Mouse (Mus musculus): Measurements from ENCODE around the gene Pik3r5.

Gene Pik3r5

GRCm38 (mm10) chr11:68446547-68446946, 14.6 kb downstream of the Pik3r5 start:
- peak; percentile 30 for DNase-seq (ENCODE audit: low read depth, low spot score)

GRCm38 (mm10) chr11:68447242-68447641, 15.3 kb downstream of the Pik3r5 start:
- peak; percentile 72 for DNase-seq (ENCODE audit: low read depth, low spot score)

GRCm38 (mm10) chr11:68448356-68448755, 16.4 kb downstream of the Pik3r5 start:
- DNase-seq (ENCODE audit: low read depth, low spot score), result peak; percentile 55

DNA sequence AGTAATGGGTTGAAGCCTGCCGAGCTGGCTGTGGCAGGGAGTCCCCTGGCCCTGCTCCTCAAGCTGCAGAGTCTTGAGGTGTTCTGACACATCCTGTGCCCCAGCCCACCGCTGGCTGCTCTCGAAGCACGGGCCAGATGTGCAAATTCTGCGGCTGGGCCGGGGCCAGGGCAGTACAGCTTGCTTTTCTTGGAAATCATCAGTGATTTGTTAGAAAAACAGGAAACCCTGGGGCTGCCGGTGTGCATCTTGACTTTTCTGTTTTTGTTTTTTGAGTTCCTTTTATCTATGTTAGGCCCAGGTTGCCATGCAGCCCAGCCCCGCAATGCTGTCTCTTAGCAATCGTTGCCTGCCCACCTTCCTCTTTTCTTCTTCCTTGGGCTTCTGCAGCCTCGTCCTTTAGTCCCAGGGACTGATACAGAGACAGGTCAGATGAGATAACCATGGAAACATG, 19.4 kb downstream of the Pik3r5 start:
- DNase-seq (ENCODE audit: low read depth, low spot score), result peak; percentile 92

DNA sequence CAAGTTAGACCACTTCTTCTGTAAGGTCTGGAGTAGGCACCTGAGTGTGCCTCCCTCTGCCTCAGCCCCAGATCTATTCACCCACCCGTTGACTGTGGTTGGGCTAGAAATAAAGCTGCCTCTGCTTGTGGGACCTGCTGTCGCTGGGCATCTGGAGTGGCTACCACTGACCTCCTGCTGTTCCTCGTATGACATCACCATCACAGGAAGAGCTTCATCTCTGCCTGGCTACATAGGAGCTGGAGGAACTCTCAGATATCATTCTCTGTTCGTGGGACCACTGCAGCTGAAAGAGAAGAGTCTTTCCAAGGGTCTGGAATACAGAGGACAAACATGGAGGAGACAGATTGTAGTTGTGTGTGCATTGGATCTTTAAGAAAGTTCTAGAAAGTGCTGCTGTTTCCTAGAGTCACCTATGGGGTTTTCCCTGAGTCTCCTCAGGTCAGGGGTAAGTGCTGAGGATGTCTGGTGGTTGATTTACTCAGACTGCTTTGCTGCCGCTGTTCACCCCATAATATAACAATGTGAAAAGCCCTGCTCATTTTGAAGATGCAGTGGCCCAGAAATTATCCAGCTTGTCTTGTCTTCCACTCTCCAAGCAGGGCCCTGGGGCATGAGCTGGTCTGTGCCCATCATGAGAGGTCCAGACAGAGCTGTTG, 20.0 kb downstream of the Pik3r5 start:
- peak; percentile 60 for DNase-seq (ENCODE audit: low read depth, low spot score)

DNA sequence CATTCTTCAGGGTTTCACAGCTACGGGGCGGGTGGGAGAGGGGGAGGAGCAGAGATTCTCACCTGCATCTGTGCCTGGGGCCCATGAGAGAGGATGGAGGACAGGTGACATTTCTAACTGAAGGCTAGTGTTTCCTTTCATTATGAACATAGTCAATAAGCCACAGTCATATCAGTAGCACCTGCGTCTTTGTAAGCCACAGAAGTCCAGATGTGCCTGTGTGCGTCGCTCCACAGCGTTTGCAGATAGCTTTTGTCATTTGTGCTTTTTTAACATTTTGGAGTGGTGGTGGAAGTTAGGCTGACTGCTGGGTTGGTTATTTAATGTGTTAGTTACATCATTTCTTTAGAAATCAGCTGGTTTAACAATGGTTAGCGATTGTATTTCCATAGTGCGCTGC, 20.8 kb downstream of the Pik3r5 start:
- DNase-seq (ENCODE audit: low read depth, low spot score), result peak; percentile 74

DNA sequence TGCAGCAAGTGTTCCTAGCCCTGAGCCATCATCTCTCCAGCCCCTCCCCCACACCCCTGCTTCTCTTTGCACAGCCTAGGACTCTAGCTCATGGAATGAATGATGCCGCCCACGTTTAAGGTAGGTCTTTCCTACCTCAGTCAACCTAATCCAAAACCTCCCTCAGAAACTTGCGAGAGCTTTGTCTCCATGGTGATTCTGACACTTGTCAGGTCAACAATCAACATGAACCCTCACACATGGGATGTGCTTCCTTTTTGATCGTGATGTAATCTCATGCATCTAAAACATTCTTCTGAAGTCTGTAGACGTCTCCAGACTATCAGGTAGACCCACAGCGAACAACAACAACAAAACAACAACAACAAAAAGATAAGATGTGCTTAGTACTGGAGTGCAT, 21.4 kb downstream of the Pik3r5 start:
- DNase-seq (ENCODE audit: low read depth, low spot score), result peak; percentile 90

GRCm38 (mm10) chr11:68458086-68458485, 26.2 kb downstream of the Pik3r5 start:
- DNase-seq (ENCODE audit: low read depth, low spot score), result no peak

GRCm38 (mm10) chr11:68459021-68459420, 27.1 kb downstream of the Pik3r5 start:
- no peak for DNase-seq (ENCODE audit: low read depth, low spot score)

DNA sequence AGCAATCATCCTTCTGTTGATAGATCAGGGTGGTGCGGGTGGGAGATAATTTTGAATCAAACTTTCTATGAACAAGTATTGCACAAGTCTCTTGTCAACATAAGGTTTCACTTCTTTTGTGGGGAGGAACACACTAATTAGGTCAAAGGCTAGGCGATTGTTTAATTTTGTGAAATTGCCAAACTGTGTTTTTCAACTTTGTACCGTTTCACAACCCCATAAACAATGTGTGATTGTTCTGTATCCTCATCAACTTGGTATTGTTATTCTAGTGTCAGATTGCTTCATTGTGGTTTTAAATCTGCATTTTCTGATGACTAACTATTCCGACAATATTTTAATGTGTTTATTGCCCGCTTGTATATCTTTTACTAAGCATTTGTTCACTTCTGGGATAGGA, 27.6 kb downstream of the Pik3r5 start:
- no peak for DNase-seq (ENCODE audit: low read depth, low spot score)

DNA sequence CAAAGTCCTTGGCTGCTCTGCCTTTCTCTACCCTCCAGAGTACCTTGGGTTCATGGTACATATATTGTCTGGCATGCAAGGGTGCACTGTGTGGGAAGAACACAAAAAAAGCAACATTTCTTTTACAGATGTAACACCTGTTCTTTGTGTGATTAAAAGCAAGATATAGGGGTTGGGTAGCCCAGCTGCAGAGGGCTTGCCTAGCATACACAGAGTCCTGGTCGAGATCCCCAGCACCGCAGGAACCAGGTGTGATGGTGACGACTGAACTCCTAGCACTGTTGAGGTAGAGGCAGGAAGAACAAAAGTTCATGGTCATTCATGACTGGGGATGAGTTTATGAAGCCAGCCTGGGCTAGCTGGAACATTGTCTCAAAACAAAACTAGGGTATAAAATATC, 30.8 kb downstream of the Pik3r5 start:
- DNase-seq (ENCODE audit: low read depth, low spot score), result no peak

DNA sequence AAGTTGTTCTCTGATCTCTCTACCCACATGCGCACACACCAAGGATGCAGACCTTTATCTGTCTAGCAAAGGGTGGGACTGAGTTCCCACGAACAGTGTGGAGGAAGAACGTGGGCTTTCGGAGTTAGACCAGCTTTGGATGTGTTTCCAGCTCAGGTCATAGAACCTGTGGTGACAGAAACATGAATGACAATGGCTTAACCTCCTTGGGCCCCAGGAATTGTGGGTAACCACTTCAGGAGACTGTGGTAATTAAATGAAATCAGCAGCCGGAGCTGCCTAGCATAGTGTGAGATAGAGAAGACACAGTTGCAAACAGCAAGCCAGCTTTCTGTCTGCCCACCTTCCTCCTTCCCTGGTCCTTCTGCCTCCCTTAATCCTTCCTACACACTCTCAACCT, 32.3 kb downstream of the Pik3r5 start:
- peak; percentile 64 for DNase-seq (ENCODE audit: low read depth, low spot score)

GRCm38 (mm10) chr11:68465090-68465489, 33.2 kb downstream of the Pik3r5 start:
- peak; percentile 63 for DNase-seq (ENCODE audit: low read depth, low spot score)

- no peak for DNase-seq (ENCODE audit: low read depth, low spot score)
These were observed 35.5 kb downstream of the Pik3r5 start for GRCm38 (mm10) chr11:68467441-68467840.

- no peak for DNase-seq (ENCODE audit: low read depth, low spot score)
These were observed 36.2 kb downstream of the Pik3r5 start for GRCm38 (mm10) chr11:68467962-68468612.

DNA sequence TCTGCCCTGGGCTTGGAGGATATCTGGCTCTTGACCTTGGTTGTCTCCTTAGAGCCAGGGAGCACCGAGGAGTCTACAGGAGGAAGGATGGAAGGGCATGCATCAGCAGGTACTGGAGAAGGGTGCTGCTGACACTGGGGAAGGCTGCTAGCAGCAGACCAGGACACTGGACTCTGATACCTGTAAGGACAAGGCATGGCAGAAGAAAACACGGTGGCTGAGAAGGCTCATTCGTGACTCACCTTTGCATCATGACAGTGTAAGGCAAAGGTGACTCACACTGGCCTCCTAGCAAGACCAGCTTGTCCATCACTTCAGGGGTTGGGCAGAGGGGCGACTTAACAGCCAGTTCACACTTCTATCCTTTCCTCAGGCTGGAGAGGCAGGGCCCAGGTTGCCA, 37.0 kb downstream of the Pik3r5 start:
- DNase-seq (ENCODE audit: low read depth, low spot score), result no peak

DNA sequence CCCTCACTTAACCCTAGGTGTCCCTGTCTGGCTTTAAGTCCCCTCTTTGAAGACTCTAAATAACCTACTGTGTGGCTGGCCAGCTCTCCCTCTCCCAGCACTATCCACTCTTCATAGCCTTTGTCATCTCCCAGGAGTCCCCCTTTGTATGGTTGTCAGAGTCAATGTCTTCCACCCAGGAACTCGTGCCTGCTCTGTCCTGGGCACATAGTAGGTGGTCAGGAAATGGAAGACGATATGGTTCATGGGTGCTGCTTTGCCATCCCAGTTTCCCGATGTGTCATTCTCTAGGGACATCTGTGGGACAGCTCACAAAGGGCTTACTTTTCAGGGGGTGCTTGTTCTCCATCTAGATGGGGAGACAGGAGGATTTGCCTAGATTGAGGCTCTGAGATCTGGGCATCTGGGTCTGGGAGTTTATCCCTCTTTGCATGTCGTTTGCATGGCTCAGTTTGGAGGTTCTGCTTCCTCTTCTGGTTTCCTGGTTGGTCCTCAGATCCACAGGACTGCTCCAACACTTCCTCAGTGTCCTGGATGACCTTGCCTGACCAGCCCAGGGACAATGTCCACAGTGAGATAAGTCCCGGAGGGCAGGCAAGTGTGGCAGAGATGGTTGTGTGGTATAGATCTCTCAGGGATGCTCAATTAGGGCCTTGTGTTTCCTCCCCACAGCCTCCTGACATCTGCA, 40.4 kb downstream of the Pik3r5 start:
- DNase-seq (ENCODE audit: low read depth, low spot score), result no peak

GRCm38 (mm10) chr11:68474600-68474999, 42.7 kb downstream of the Pik3r5 start:
- no peak for DNase-seq (ENCODE audit: low read depth, low spot score)

GRCm38 (mm10) chr11:68475676-68476075, 43.8 kb downstream of the Pik3r5 start:
- no peak for DNase-seq (ENCODE audit: low read depth, low spot score)

- DNase-seq (ENCODE audit: low read depth, low spot score), result no peak
These were observed 45.7 kb downstream of the Pik3r5 start for GRCm38 (mm10) chr11:68477661-68478060.

DNA sequence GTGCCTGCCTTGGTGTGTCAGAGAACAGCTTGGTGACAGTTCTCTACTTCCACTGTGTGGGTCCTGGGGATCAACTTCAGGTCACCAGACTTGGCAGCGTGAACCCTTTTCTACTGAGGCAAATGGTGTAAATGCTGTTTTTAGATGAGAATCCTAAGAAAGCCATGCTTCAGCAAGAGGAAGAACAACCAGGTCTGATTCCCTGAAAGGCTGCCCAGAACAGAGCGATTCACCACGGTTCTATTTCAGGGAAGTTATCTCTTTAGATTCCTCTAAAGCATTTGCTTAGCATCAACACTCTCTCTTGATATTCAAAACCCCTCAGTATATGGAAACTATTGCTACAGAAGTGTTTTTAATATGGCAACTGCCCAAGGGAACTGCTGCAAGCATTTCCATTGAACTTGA, 46.7 kb downstream of the Pik3r5 start:
- no peak for DNase-seq (ENCODE audit: low read depth, low spot score)

- DNase-seq (ENCODE audit: low read depth, low spot score), result no peak
These were observed 48.7 kb downstream of the Pik3r5 start for GRCm38 (mm10) chr11:68480660-68481059.

DNA sequence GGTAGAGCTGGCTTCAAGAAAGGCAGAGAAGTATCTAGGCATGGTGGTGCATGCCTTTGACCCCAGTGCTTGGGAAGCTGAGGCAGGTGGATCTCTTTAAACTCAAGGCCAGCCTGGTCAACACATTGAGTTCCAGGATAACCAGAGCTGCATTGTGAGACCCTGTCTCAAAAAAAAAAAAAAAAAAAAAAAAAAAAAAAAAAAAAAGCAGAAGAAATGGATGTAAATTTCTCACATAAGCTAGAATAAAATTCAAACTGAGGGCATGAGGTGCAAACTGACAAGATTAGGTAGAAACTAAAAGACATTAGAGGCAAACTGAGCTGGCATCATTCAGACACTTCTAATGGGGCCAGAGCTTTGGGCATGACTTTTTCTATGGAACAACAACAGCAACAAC, 50.1 kb downstream of the Pik3r5 start:
- no peak for DNase-seq (ENCODE audit: low read depth, low spot score)
